Mouse (Mus musculus) stomach, embryonic 15.5 days (tissue): ENCODE measurements around the gene Trim44. TPM values are rescaled to one million over a fixed set of nuclear protein-coding genes. Genes with fewer than 3 reads are reported as not detected.

Experiments
- polyA plus RNA-seq: library from polyadenylated mRNA; unstranded; fragments of >200 nt; fragmentation: Nextera tagmentation; extraction: Ambion mirVana; gene quantifications from 2 replicates; pipeline ENCODE4 v1.2.1, GENCODE M21; 2015

Trim44 gene
- polyA plus RNA-seq, 1 experiment from 2014 or later, result 32.0 TPM

Other genes with a start within 250 kb of the Trim44 start
- gene Ldlrad3, start 221.4 kb downstream of the Trim44 start, polyA plus RNA-seq, result 39.1 and 44.8 TPM in 2 replicates
- gene Fjx1, start 44.7 kb upstream of the Trim44 start, polyA plus RNA-seq, result 10.1 and 10.4 TPM in 2 replicates
- gene Pamr1, start 142.2 kb upstream of the Trim44 start, polyA plus RNA-seq, result 32.5 and 39.1 TPM in 2 replicates